Mouse (Mus musculus) R1 (cell line): ENCODE results near the gene Dok5.

ENCODE experiments used
- DNase-seq: peaks from one replicate; pipeline ENCODE4 v3.0.0-alpha.2; 2018; ENCODE audit warnings: low read depth, low spot score

The Dok5 gene

DNA sequence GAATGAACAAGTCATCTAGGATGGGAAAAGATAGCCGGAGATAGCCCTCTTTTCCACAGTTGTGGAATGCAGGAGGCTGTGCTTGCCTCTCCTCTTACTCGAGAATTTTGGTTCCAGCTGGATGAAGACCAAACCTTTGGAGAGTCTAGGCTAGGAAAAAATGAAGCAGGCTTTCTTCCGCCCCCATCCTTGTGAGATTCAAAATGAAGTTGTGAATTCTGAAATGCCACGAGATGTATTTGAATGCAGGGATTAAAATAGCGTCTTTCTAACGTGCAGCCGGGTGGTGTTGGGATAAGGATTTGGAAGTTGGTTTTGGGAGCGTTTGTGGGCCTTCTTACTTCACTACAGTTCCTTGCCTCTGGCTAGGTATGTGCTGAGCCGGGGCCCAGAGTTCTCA is 6.8 kb downstream of the Dok5 start:
- DNase-seq, result no peak

DNA sequence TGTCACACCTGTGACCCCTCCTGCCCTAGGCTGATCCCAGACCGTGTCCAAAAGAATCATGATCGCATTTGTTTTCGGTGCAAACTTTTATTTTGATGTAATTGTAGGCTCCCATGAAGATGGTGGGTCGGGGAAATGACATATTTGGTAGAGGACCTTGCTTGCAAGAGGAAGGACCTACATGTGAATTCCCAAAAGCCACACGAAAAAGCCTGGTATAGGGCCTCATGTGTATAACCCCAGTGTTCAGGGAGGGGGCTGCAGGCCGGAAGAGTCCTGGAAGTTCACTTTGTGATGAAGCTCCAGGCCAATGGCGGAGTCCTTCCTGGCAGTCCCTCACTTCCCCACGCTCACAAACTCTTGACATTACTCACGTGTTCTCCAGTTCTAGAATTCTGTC is 7.3 kb downstream of the Dok5 start:
- DNase-seq, result no peak

DNA sequence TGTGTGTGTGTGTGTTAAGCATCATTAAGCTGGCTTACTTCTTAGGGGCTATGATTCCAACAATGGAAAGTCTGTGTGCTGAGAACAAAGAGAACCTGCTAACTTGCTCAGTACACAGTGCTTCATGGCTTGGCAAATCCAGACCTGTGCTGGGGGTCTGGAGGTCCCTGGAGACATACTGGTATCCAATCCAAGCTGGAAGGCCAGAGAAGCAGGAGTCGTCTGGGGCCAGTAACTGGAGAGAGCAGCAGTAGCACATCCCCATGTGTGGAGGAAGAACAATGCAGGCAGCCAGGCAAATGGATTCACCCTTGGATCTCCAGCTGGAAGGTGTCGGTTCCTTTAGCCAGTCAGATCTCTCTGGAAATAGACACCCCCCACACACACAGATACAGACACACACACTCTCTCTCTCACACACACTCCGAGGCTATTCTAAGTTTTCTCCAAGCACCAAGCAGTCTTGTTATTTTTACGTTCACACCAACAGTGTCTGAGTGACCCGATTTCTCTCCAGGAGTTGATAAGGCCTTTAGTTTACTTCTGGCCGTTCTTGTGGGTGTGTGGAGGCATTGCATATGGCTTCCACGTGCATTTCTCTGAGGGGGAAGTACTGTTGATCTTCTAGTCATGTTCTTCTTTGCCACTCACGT is 8.2 kb downstream of the Dok5 start:
- no peak for DNase-seq

DNA sequence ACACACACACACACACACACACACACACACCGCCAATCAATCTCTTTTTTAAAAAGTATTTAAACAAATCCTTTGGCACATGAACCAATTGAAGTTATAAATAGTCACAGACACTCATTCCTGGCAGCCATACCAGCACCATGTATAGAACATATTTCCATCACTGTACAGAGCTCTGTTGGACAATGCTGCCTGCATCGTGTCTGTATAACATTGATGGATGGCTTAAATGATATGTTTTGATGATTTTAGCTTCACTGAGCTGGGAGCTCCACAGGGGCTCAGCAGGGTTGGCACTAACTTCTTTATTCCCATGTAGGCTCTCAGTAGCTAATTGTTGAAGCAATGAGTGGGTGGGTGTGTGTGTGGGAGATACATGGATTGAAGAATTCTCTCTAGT is 11.9 kb downstream of the Dok5 start:
- no peak for DNase-seq

DNA sequence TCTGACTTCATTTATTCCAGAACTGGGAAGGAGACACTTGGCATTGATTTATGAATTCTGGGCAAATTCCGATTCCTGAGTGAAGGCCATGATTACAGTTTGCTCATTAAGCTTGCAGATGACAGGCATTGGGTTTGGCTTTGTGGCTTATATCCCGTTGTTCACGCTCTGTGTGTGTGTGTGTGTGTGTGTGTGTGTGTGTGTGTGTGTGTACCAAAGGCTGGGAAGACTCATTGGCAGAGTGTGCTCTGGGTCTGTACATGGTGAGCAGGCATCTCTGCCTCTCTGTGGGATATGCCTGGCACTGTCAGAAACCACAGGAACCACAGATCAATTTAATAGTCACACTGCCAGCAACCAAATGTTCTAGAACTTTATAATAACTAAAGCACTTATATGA is 17.3 kb downstream of the Dok5 start:
- DNase-seq, result no peak

DNA sequence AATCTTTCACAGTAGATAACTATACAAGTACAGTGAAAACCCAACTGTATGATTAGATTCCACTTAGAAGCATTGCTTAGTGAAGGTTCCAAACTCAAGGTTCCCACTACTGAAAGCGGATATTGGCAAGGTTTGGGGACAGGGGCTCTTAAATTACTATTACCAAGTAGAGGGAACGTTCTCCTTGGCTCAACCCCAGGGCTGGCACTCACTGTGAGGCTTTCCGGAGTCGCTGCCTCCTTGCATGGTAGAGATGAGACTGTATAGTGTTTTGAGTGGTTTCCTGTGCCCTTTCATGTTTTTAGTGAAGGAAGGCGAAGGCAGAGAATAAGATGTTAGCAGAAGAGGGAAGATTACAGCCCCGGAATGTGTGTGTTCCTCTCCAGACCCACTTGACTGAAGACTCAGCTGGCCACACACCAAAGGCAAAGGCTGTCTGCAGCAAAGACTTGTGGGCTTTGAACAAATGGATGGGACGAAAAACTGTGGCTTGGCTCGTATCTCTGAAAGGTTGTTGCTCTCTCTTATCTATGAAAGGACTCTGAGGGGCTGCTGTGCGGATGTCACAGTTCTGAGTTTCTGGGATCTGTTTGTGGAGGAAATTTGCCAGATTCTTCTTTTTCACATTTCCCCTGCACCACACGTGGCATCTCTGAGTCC is 20.7 kb downstream of the Dok5 start:
- DNase-seq, result no peak

DNA sequence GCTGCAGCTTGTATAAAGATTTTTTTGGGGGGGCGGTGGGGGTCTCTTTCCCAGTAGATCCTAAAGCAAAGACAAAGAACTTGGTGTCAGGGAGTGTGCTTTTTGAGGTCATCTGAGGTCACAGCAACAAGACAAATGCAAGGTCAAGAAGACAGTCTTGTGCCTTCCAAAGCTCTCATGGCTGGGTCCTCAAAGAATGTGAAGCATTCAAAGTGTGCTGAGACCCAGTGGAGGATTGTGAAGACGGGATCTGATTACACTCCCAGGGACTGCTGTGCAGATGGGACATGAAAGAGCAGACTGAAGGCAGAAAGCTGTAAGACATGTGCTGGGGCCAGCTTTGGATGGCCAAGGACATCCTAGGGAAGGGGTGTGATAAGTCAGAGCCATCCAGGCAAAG is 24.2 kb downstream of the Dok5 start:
- DNase-seq, result peak; percentile 46

DNA sequence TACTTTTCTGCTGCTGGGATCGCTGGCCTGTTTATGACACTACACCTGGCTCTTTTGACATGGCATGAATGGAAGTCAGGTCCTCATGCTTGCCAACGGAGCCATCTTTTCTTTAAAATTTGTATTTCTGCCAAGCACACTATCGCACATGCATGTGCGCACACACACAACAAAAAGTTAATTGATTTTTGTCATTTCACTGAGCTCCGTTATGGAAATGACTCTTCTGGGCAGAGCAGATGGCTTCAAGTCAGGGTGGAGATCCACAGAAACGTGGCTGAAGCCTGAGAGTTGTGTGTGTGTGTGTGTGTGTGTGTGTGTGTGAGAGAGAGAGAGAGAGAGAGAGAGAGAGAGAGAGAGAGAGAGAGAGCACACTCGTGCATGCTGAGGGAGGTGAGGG is 25.1 kb downstream of the Dok5 start:
- no peak for DNase-seq

DNA sequence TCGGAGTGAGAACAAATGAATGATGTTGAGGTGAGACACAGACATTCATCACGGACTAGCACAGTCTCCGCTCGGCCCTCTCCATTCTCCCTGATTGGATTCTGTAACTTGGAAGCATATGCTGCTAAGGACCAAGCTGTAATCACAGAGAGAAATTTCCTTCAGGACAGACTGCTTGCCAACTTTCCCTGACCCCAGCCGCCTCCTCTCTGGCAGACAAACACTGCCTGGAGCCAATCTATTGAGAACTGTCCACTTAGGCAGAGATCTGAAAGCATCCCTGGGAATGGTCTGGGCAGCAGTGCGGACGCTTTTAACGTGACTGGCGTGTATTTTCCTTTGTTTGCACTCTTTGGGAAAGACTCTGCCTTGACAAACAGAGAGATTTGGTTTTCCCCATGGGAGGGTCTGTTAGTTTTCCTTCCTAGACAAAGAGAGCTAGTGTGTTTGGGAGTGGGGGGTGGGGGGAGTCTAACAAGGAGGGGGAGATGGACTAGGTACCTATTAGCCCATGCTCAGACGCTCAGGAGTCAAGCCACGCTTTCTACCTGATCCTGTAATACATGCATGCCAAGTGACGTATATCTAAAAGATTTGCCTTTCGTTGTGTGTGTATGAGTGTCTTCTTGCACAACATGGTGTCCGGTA is 25.7 kb downstream of the Dok5 start:
- no peak for DNase-seq

DNA sequence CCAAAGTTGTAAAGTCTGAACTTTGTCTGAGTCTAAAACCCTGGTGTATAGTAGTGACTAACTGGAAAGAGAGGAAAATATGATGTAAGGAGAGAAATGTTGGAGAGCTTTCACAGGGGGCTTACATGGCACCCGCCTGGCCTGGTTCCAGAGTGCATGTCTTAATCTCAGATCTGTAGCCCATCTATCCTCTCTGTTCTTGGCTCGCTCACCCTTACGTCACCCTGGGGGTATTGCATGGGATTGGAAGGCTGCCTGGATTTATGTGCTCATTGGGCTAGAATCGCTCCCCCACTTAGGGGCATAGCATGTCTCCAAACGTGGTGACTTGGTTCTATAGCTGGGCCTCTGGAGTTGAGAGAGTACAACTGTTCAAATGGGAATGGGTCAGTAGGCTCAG is 26.6 kb downstream of the Dok5 start:
- no peak for DNase-seq

DNA sequence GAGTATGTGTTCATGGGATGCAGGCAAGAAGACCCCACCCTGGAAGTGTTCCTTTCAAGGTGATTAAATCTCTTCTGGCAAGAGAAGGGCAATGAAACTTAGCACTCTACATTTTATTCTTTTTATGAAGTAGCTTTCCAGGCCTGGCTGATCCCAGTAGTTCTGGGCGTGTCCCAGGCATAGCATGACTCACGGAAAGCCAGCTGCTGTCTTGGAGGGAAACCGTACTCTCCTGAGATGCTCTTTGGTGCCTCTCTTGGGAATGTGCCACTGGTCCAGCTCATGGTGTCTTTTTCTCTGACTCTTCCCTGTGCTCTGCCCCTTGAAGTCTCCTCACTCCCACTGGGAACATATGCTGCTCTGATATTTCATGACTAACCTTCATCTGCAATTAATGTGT is 33.1 kb downstream of the Dok5 start:
- DNase-seq, result no peak

DNA sequence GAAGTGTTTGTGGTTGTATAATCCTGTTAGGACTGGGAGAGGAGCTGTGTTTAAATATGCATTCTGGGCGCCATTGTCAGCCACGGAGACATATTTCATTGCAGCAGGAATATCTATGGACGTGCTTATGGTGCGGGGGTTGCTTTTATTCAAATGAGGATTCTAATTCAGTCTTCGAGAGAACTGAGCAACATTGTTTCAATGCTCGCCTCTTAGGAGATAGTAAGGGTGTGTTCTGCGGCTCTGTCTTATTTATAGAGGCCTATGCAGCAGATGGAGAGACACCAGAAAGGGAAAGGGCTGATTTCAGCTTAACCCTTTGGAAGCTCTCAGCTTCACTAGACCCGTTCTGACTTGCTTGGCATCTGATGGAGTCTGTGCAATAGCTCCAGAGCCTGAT is 35.6 kb downstream of the Dok5 start:
- DNase-seq, result no peak

DNA sequence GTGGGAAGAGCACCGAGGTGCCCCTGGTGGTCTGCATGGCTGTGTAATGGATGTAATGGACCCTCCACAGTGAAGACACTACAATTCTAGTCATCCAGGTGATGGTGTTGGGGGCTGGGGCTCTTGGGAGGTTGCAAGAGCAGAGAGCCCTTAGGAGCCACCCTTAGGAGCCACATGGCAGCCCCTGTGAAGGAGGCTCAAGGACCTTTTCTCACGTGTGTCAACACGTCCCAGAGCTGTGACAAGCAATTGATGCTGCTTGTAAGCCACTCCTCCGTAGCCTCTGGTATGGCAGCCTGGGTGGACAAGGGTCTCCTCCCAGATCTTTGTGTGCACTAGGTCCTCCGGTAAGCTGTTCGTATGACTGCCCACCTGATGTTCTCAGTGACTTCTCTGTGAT is 37.1 kb downstream of the Dok5 start:
- no peak for DNase-seq

DNA sequence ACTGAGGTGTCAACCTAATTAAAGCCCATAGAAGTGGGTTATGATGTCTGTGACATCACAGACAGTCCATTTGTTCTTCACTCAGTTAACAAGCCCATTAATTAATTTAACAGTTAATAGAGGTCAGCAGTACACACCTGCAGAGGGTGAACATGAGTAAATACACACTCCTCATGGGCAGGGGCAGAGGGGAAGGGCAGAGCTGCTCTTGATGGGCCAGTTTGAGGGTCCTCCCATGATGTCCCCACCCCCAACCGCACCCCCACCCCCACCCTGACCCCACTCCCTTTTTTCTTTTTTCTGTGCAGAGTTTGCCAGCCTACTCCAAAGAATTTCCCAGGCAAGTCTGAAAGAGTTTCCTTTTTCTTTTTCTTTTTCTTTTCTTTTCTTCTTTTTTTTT is 39.9 kb downstream of the Dok5 start:
- DNase-seq, result no peak

DNA sequence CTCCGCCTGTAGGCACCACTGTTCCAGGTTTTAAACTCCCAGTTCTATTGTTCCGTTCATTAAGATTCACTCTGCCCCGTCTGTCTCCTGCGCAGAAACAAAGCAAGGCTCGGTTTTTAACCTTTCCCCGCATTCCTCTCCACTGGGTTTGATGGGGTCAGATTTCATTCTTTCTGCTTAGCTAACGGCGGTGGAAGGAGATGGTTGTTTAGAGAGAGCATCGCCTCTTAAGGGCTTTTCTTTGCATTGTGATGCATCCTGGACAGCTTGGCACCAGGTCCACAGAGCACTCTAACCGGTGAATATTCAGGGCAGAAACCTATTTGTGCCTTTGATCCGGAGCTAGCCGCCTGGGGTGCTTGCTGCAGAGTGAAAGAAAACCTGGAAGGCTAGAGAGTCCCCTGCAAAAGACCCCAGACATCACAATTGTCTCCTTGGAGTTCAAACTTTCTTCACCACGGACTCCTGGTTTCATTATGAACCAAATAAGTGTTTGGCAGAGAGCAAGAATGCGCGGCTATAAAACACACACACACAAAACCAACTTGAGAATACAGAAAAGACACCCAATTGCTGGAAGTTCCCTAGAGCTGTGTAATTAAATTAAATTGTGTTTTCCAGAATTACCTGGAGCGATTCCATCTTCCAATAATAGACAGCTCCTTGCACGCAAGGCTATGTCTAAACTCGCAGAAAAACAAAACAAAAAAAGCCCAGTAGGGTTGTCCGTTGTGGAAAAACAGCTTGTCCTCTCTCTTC is 40.7 kb downstream of the Dok5 start:
- peak; percentile 99 for DNase-seq

DNA sequence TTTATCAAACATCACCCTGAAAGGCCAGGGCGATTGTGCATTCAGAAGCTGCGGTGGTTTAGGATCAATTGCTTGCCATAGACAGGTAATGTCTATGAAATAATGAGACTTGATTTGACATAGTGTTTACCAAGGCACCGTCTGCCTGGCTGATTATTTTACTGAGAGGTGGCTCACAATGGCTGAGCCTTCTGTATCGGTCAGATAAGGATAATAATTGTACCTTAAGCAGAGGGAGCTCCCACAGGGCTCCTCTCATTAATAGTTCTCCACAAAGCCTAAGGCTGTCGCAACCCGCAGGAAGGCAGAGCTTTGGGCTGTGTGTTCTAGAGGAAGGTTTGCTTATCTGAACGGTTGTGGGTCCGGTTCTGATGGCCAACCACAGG is 41.3 kb downstream of the Dok5 start:
- DNase-seq, result no peak

DNA sequence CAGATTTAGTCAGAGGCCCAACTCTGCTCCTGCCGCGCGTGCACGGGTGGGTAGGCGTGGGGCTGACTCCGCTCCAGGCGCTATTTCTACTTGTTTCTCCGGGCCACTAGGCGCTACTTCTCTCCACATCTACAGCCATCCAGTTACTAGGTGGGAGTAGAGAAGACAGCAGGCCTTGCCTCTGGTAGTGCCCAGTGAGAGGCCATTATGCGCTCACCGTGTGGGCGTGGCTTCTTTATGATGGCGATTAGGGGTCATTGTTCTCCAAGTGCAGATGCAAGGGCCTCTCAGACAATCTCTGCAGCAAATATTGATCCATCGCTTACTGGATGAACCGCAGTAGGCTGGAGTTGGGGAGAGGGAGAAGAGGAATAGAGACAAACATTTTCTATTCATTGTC is 44.0 kb downstream of the Dok5 start:
- DNase-seq, result peak; percentile 67

DNA sequence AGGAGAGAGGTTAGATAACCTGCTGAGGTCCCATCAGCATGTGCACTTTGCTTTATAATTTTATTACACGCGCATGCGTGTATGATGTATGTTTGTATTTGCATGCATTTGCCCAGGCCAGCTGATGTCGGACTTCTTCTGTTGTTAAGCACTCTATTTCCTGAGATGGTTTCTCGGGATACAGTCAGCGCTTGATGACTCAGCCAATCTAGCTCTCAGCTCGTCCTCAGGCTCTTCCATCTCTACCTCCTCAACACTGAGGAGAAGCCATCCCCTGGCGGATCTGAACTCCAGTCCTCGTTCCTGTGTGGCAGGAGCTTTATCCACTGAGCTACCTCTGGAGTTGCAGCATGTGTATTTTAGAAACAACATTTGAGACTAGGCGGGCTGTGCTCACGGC is 44.5 kb downstream of the Dok5 start:
- peak; percentile 29 for DNase-seq

DNA sequence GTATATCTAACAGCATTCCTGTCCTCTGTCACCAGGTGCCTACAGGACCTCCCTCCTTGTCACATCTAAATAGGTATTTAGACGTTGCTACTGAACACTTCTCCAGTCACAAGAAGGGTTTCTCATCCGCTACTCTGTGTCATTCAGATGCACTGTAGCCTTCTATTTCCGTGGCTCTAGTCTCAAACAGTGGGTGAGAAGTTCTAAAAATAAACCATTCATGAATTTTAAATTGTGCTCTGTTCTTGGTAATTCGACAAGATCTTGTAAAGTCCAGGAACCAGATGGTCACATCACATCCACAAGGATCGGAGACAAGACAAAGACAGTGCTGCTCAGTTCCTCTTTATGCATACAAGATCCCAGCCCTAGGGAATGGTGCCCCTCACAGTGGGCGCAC is 46.0 kb downstream of the Dok5 start:
- DNase-seq, result peak; percentile 47

DNA sequence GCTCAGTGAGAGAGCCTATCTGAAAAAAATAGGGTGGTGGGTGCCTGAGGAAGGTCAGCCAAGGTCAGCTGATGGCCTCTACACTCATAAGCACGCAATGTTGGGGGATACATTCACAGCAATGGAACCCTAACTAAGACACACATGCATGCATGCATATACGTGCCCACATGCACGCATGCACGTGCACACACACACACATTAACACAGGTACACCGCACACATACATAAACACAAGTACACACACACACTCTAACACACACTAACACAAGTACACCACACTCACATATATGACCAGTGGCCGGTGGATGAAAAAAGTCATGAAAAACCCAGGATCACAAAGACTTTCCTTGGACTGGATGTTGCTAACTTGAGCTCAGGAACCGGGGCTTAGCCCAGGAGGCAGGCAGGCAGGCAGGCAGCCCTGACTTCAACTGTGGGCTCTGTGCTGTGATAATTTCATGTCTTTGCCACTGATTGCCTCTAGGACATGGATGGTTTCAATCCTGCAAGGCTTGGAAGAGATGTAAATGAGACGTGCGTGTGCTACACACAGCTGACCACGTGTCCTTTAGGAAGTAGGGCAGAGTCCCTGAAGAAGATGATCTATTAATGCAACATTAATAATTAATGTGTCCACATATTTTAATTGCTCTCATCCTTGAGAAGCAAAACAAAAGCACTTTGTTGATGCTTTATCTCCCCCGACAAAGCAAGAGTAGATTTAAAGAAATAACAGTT is 48.6 kb downstream of the Dok5 start:
- no peak for DNase-seq

DNA sequence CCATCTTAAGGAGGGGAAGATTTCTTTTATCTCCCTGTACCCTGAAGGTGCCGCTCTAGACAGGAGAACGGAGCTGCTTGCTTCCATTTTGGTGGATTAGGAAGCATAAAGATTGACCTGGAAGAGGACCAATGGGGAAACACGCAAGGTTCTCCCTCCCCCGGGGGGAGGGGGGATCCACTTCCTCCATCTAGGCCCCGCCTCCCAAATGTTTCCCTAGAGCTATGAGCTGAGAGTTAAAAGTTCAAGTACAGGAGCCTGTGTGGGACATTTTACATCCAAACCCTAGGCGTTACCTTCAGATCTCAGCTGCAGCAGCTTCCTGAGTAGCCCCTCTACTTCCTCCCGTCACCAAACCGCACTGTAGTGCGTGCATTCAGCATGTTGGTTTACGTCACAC is 56.5 kb downstream of the Dok5 start:
- DNase-seq, result peak; percentile 96
